Mouse (Mus musculus) megakaryocyte progenitor cell, adult 5-6 weeks (primary cell): Measurements from ENCODE around the gene Tspan9. TPM values are rescaled to one million over a fixed set of nuclear protein-coding genes. Genes with fewer than 3 reads are reported as not detected.
A peak's percentile ranks its signal among the peaks of the same experiment; 100 is the strongest.

ENCODE experiments used
- ATAC-seq: replicated peaks from 2 replicates; pipeline ENCODE4 v1.8.0; 2016; ENCODE audit warnings: mild to moderate bottlenecking, moderate TSS enrichment, inconsistent platforms; ENCODE audit not compliant: poor library complexity
- total RNA-seq, 2 experiments: library from RNA; stranded (forward) in 1 of 2; stranded (reverse) in 1 of 2; fragments of 157-497, 149-512 nt in 1 of 2; fragments of 200-1000 nt in 1 of 2; gene quantifications; 2 replicates each; pipeline versions ENCODE4 v1.2.3 to v1.2.4; 2015 to 2017

Tspan9 gene
- total RNA-seq, 2 experiments from 2014 or later = 2.7 to 2.8 TPM

GRCm38 (mm10) chr6:127991509-127992176, 151.8 kb downstream of the Tspan9 start:
- ATAC-seq = no peak

- ATAC-seq = no peak
Measured at GRCm38 (mm10) chr6:127989624-127990212, 153.7 kb downstream of the Tspan9 start.

- no peak for ATAC-seq
Measured at GRCm38 (mm10) chr6:127988944-127989494, 154.4 kb downstream of the Tspan9 start.

- ATAC-seq = no peak
Measured at GRCm38 (mm10) chr6:127987374-127987773, 156.0 kb downstream of the Tspan9 start.

- ATAC-seq = no peak
Measured at GRCm38 (mm10) chr6:127986357-127986756, 157.0 kb downstream of the Tspan9 start.

- no peak for ATAC-seq
Measured at GRCm38 (mm10) chr6:127981176-127981575, 162.2 kb downstream of the Tspan9 start.

GRCm38 (mm10) chr6:127980381-127981045, 162.9 kb downstream of the Tspan9 start:
- no peak for ATAC-seq

- ATAC-seq = no peak
Measured at GRCm38 (mm10) chr6:127979831-127980230, 163.6 kb downstream of the Tspan9 start.

- no peak for ATAC-seq
Measured at GRCm38 (mm10) chr6:127978941-127979340, 164.5 kb downstream of the Tspan9 start.

GRCm38 (mm10) chr6:127976695-127977094, 166.7 kb downstream of the Tspan9 start:
- ATAC-seq = no peak

- no peak for ATAC-seq
Measured at GRCm38 (mm10) chr6:127974000-127974399, 169.4 kb downstream of the Tspan9 start.

- no peak for ATAC-seq
Measured at GRCm38 (mm10) chr6:127973553-127973952, 169.8 kb downstream of the Tspan9 start.

GRCm38 (mm10) chr6:127971931-127972330, 171.5 kb downstream of the Tspan9 start:
- no peak for ATAC-seq

- ATAC-seq = no peak
Measured at GRCm38 (mm10) chr6:127970848-127971247, 172.5 kb downstream of the Tspan9 start.

- ATAC-seq = peak; percentile 81
Measured at GRCm38 (mm10) chr6:127970120-127970519, 173.3 kb downstream of the Tspan9 start.

GRCm38 (mm10) chr6:127969709-127970108, 173.7 kb downstream of the Tspan9 start:
- ATAC-seq = no peak

GRCm38 (mm10) chr6:127965497-127965896, 177.9 kb downstream of the Tspan9 start:
- ATAC-seq = no peak

GRCm38 (mm10) chr6:127960203-127960602, 183.2 kb downstream of the Tspan9 start:
- ATAC-seq = no peak

- no peak for ATAC-seq
Measured at GRCm38 (mm10) chr6:127956172-127956571, 187.2 kb downstream of the Tspan9 start.

GRCm38 (mm10) chr6:127953071-127953470, 190.3 kb downstream of the Tspan9 start:
- no peak for ATAC-seq

GRCm38 (mm10) chr6:127949885-127950284, 193.5 kb downstream of the Tspan9 start:
- no peak for ATAC-seq

GRCm38 (mm10) chr6:127948656-127949055, 194.7 kb downstream of the Tspan9 start:
- no peak for ATAC-seq
